Mouse (Mus musculus): Measurements from ENCODE around the gene Slc52a3. TPM values are rescaled to one million over a fixed set of nuclear protein-coding genes. Genes with fewer than 3 reads are reported as not detected.
A peak's percentile ranks its signal among the peaks of the same experiment; 100 is the strongest.

Slc52a3 gene
- polyA plus RNA-seq, 1 experiment from 2014 or later: 4.7 TPM

DNA sequence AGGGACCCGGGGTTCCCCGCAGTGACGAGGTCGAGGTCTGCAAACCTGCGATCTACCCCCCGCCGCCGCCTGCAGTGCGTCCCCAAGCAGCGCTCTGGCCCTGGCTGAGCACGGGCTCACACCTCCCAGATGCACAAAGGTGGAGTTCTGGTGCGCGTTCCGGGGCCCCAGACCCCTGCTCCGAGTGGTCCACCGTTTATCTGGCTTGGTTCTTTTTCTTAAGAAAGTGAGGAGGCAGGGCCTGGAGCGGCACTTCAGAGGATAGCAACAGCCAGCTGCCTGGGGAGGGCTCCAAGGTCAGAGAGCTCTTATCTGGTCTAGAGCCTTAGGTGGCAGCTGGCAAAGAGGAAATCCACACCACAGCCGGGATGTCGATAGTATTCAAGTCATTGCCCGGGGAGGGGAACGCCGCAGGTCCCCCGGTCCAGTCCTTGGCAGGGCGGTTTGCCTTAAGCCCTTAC lies 52.7 kb downstream of the Slc52a3 start:
- ATAC-seq (ENCODE audit: low read depth): peak; percentile 34; the same call in 1 of the 2 replicates
- H3K27me3 ChIP-seq (ENCODE audit: control insufficient read depth, insufficient read depth, low read depth, low read length): peaks cover 52% of the 10 kb centered on the region
- WGBS: under 1% methylated on average over 24 of the region's 24 CpGs

DNA sequence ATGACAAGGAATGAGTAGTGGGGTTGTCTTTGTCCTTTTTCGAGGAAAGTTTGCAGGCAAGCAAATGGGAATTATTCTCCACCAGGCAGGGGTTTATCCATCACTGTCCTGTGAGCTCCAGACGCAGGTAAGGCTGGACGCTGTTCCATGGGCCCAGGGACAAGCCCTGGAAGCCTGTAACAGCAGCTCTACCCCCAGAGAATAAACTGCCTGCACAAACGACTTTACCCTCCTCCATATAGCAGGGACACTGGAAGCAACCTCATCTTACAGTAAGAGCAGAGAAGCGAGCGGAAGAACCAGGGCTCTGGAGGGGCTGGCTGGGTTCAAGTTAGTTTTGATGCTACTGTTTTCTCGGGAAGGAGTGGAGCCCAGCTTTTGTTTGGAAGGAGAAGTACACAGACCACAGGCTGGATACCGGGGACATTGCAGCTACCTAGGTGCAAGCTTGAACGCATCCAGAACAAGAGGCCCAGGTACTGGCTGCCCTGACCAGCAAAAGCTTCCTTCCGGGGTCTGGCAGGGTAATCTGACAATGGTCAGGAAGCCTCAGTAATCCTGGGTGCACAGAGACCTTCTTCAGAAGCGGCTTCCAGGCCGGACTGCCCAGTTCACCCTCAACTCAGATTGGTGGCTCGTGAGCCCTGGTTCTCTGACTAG lies 53.4 kb downstream of the Slc52a3 start:
- no peak overlapping the region for H3K4me2 ChIP-seq (ENCODE audit: low read depth, low read length)
- WGBS: 6% methylated on average over 13 of the region's 13 CpGs
- no peak for ATAC-seq (ENCODE audit: low read depth)
- H3K9me3 ChIP-seq (ENCODE audit: control insufficient read depth, low read length): no peaks in the 10 kb centered on the region
- H3K4me1 ChIP-seq (replicated peaks; ENCODE audit: control insufficient read depth, insufficient read depth, low read length): peaks cover 6% of the 10 kb centered on the region
- H3K27me3 ChIP-seq (ENCODE audit: control insufficient read depth, insufficient read depth, low read depth, low read length): peaks cover 49% of the 10 kb centered on the region
- no peak overlapping the region for H3K9ac ChIP-seq (ENCODE audit: low read length)
- no peaks in the 10 kb centered on the region for H3K36me3 ChIP-seq (ENCODE audit: control insufficient read depth, insufficient read depth, low read length)
- no peak overlapping the region for H3K4me3 ChIP-seq (ENCODE audit: low read length)
- no peak overlapping the region for H3K27ac ChIP-seq (ENCODE audit: low read length)

More for the DNA sequence above, 52.7 kb downstream of the Slc52a3 start:
- peak overlapping the region; percentile 40 for H3K9ac ChIP-seq (ENCODE audit: low read length)
- H3K27ac ChIP-seq (ENCODE audit: low read length): no peak overlapping the region
- H3K4me1 ChIP-seq (replicated peaks; ENCODE audit: control insufficient read depth, insufficient read depth, low read length): peaks cover 6% of the 10 kb centered on the region
- H3K36me3 ChIP-seq (ENCODE audit: control insufficient read depth, insufficient read depth, low read length): no peaks in the 10 kb centered on the region
- no peaks in the 10 kb centered on the region for H3K9me3 ChIP-seq (ENCODE audit: control insufficient read depth, low read length)
- H3K4me2 ChIP-seq (ENCODE audit: low read depth, low read length): peak overlapping the region; percentile 84
- peak overlapping the region; percentile 50 for H3K4me3 ChIP-seq (ENCODE audit: low read length)

- Histone ChIP-seq H3K4me1 (replicated peaks; ENCODE audit: control insufficient read depth, insufficient read depth, low read length) (peaks cover 6% of the 10 kb centered on the region), H3K9ac (ENCODE audit: low read length) (no peak overlapping the region), H3K36me3 (ENCODE audit: control insufficient read depth, insufficient read depth, low read length) (no peaks in the 10 kb centered on the region), H3K9me3 (ENCODE audit: control insufficient read depth, low read length) (no peaks in the 10 kb centered on the region), H3K4me2 (ENCODE audit: low read depth, low read length) (no peak overlapping the region), H3K27ac (ENCODE audit: low read length) (no peak overlapping the region), H3K27me3 (ENCODE audit: control insufficient read depth, insufficient read depth, low read depth, low read length) (peaks cover 49% of the 10 kb centered on the region), H3K4me3 (ENCODE audit: low read length) (no peak overlapping the region)
- no peak for ATAC-seq (ENCODE audit: low read depth)
- WGBS: 14% methylated on average over 7 of the region's 7 CpGs
These were observed 54.0 kb downstream of the Slc52a3 start for GRCm38 (mm10) chr2:152050316-152050715.

DNA sequence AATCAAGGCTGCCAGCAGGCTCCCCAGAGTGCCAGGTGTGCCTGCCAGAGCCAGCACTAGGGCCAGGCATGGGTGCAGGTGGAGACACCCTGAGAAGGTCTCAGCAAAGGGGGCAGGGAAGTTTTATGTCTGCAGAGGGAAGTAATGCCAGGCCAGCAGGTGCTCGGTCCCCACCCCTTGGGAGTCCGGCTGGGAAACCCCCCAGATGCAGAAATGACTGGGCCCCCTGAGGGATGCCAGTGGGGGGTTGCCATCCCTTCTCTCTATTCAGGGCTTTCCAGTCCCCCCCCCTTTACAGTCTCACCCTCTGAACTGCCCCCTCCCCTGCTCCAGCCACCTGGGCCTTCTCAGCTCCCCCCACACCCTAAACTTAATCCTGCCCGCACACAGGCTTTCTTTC lies 55.7 kb downstream of the Slc52a3 start:
- H3K27ac ChIP-seq (ENCODE audit: low read length): no peak overlapping the region
- no peak for ATAC-seq (ENCODE audit: low read depth)
- no peaks in the 10 kb centered on the region for H3K36me3 ChIP-seq (ENCODE audit: control insufficient read depth, insufficient read depth, low read length)
- H3K4me2 ChIP-seq (ENCODE audit: low read depth, low read length): no peak overlapping the region
- WGBS: 55% methylated on average over 3 of the region's 3 CpGs
- H3K27me3 ChIP-seq (ENCODE audit: control insufficient read depth, insufficient read depth, low read depth, low read length): peaks cover 48% of the 10 kb centered on the region
- peaks cover 6% of the 10 kb centered on the region for H3K4me1 ChIP-seq (replicated peaks; ENCODE audit: control insufficient read depth, insufficient read depth, low read length)
- no peak overlapping the region for H3K9ac ChIP-seq (ENCODE audit: low read length)
- no peak overlapping the region for H3K4me3 ChIP-seq (ENCODE audit: low read length)
- H3K9me3 ChIP-seq (ENCODE audit: control insufficient read depth, low read length): no peaks in the 10 kb centered on the region

- H3K27me3 ChIP-seq (ENCODE audit: control insufficient read depth, insufficient read depth, low read depth, low read length): peaks cover 13% of the 10 kb centered on the region
- H3K36me3 ChIP-seq (ENCODE audit: control insufficient read depth, insufficient read depth, low read length): no peaks in the 10 kb centered on the region
- H3K4me3 ChIP-seq (ENCODE audit: low read length): no peak overlapping the region
- H3K27ac ChIP-seq (ENCODE audit: low read length): no peak overlapping the region
- no peak for ATAC-seq (ENCODE audit: low read depth)
- H3K4me2 ChIP-seq (ENCODE audit: low read depth, low read length): no peak overlapping the region
- H3K9ac ChIP-seq (ENCODE audit: low read length): no peak overlapping the region
- H3K4me1 ChIP-seq (replicated peaks; ENCODE audit: control insufficient read depth, insufficient read depth, low read length): no peaks in the 10 kb centered on the region
- H3K9me3 ChIP-seq (ENCODE audit: control insufficient read depth, low read length): no peaks in the 10 kb centered on the region
- 44% methylated on average over 1 of the region's 1 CpGs for WGBS
These were observed 59.1 kb downstream of the Slc52a3 start for GRCm38 (mm10) chr2:152055406-152055805.

DNA sequence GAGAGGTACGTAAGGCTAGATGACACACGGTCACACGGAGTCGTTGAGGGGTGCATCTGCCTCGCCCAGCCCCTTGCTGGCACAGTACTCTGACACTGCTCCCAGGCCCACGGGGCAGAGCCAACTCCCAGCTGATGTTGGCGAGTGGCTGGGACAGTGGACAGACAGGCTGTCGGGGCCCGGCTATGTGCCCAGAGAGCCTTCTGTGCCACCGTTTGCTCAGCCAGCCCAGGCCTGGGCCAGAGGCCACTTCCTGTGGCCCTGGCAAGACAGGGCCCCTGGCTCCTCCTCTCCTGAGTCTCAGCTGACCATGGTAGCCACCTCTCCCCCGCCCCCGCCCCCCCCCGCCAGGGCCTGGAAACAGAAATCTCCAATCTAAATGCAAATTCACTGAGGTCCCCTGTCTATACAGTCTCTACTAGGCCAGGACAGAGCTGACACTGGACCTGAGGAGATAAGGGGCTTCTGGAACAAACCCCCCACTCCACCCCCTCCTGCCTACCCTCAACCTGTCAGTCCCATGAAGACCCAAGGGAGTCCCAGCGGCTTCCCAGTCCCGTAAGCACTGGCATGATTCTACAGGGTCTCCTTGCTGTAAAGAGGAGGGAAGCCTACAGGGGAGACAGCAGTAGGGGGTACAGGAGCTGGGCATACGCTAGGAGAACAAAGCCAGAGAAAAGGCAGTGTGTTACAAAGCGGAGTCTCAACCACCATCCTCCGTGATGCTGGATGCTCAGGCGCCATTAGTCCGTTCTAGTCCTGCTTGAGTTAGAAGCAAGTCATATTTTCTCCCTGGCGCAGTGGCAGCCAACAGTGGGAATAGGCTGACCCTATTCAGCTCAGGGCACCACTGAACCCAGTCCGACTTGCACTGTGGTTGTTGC lies 60.3 kb downstream of the Slc52a3 start:
- ATAC-seq (ENCODE audit: low read depth): no peak
- H3K4me3 ChIP-seq (ENCODE audit: low read length): no peak overlapping the region
- H3K27me3 ChIP-seq (ENCODE audit: control insufficient read depth, insufficient read depth, low read depth, low read length): peaks cover 4% of the 10 kb centered on the region
- H3K9me3 ChIP-seq (ENCODE audit: control insufficient read depth, low read length): no peaks in the 10 kb centered on the region
- WGBS: 63% methylated on average over 20 of the region's 22 CpGs
- H3K4me1 ChIP-seq (replicated peaks; ENCODE audit: control insufficient read depth, insufficient read depth, low read length): no peaks in the 10 kb centered on the region
- no peak overlapping the region for H3K9ac ChIP-seq (ENCODE audit: low read length)
- H3K27ac ChIP-seq (ENCODE audit: low read length): no peak overlapping the region
- no peak overlapping the region for H3K4me2 ChIP-seq (ENCODE audit: low read depth, low read length)
- H3K36me3 ChIP-seq (ENCODE audit: control insufficient read depth, insufficient read depth, low read length): no peaks in the 10 kb centered on the region

GRCm38 (mm10) chr2:152057252-152057563 lies 60.9 kb downstream of the Slc52a3 start:
- H3K4me3 ChIP-seq (ENCODE audit: low read length): no peak overlapping the region
- peaks cover 4% of the 10 kb centered on the region for H3K27me3 ChIP-seq (ENCODE audit: control insufficient read depth, insufficient read depth, low read depth, low read length)
- no peak overlapping the region for H3K27ac ChIP-seq (ENCODE audit: low read length)
- no peak overlapping the region for H3K9ac ChIP-seq (ENCODE audit: low read length)
- no peaks in the 10 kb centered on the region for H3K9me3 ChIP-seq (ENCODE audit: control insufficient read depth, low read length)
- H3K4me1 ChIP-seq (replicated peaks; ENCODE audit: control insufficient read depth, insufficient read depth, low read length): no peaks in the 10 kb centered on the region
- H3K4me2 ChIP-seq (ENCODE audit: low read depth, low read length): no peak overlapping the region
- H3K36me3 ChIP-seq (ENCODE audit: control insufficient read depth, insufficient read depth, low read length): no peaks in the 10 kb centered on the region
- no peak for ATAC-seq (ENCODE audit: low read depth)
- 64% methylated on average over 9 of the region's 9 CpGs for WGBS

MicroRNAs within 50 kb of the gene (microRNA counts, 519-probe panel; counts per million panel counts)
- microRNA mmu-miR-1953: not detected

Small RNAs within 50 kb of the gene (microRNA-seq; reads per million reads assigned to microRNA genes)
- gene Mir1953: not detected

Other genes with a start within 250 kb of the Slc52a3 start
- 0.94 and 0.97 TPM in 2 replicates for gene Rspo4, start 153.6 kb upstream of the Slc52a3 start, polyA plus RNA-seq (2015; fragmentation: Nextera tagmentation; extraction: Ambion mirVana)
- gene Angpt4, start 85.3 kb upstream of the Slc52a3 start, polyA plus RNA-seq (2015; fragmentation: Nextera tagmentation; extraction: Ambion mirVana): 0.57 and 0.78 TPM in 2 replicates
- gene Fam110a, start 16.3 kb upstream of the Slc52a3 start, polyA plus RNA-seq (2015; fragmentation: Nextera tagmentation; extraction: Ambion mirVana): 33.6 and 34.0 TPM in 2 replicates
- gene Scrt2, start 85.0 kb downstream of the Slc52a3 start, polyA plus RNA-seq (2015; fragmentation: Nextera tagmentation; extraction: Ambion mirVana): 0.06 TPM in 1 of 2 replicates, not detected in the other
- 5.7 and 5.9 TPM in 2 replicates for gene Srxn1, start 109.0 kb downstream of the Slc52a3 start, polyA plus RNA-seq (2015; fragmentation: Nextera tagmentation; extraction: Ambion mirVana)
- 4.7 and 6.1 TPM in 2 replicates for gene Tcf15, start 147.1 kb downstream of the Slc52a3 start, polyA plus RNA-seq (2015; fragmentation: Nextera tagmentation; extraction: Ambion mirVana)
- gene Csnk2a1, start 230.3 kb downstream of the Slc52a3 start, polyA plus RNA-seq (2015; fragmentation: Nextera tagmentation; extraction: Ambion mirVana): 79.4 and 84.4 TPM in 2 replicates